Mouse (Mus musculus) lung, adult 2 months (tissue): ENCODE measurements around the gene Fam243. TPM values are rescaled to one million over a fixed set of nuclear protein-coding genes. Genes with fewer than 3 reads are reported as not detected.
A peak's percentile ranks its signal among the peaks of the same experiment; 100 is the strongest.

Experiments
- DNase-seq: peaks from one replicate; pipeline ENCODE4 v3.0.0; 2022
- H3K4me1 ChIP-seq: fragments of 200-500 bp; 2 replicates; pipeline ENCODE4 v1.6.1; 2011; ENCODE audit warnings: low read length; ENCODE audit not compliant: control insufficient read depth, insufficient read depth
- H3K4me3 ChIP-seq: fragments of 200-500 bp; replicated peaks from 2 replicates; pipeline ENCODE3; 2011; ENCODE audit warnings: low read depth, mild to moderate bottlenecking, control low read depth, low read length; ENCODE audit errors: extremely low read depth
- CTCF ChIP-seq: fragments of 200-500 bp; IDR thresholded peaks from 2 replicates; pipeline ENCODE4 v1.5.1; 2011; ENCODE audit warnings: mild to moderate bottlenecking, low read length, control low read depth; ENCODE audit not compliant: insufficient read depth
- POLR2A ChIP-seq: fragments of 200-500 bp; IDR thresholded peaks from 2 replicates; pipeline ENCODE4 v1.6.1; 2011; ENCODE audit warnings: low read depth, mild to moderate bottlenecking, control low read depth, low read length, borderline replicate concordance; ENCODE audit errors: extremely low read depth
- WGBS: fragments of 180-500 bp; shearing (Covaris S2); methylation state at CpG from one replicate; pipeline ENCODE4 v1.1.7; 2018; 5-methylcytosine and 5-hydroxymethylcytosine counted together
- polyA plus RNA-seq: library from polyadenylated mRNA; depleted of rRNA; stranded (reverse); fragments of >200 nt; gene quantifications from 2 replicates; pipeline ENCODE4 v1.2.3, GENCODE M21; 2012

The Fam243 gene
- polyA plus RNA-seq, 1 experiment, result not detected

DNA sequence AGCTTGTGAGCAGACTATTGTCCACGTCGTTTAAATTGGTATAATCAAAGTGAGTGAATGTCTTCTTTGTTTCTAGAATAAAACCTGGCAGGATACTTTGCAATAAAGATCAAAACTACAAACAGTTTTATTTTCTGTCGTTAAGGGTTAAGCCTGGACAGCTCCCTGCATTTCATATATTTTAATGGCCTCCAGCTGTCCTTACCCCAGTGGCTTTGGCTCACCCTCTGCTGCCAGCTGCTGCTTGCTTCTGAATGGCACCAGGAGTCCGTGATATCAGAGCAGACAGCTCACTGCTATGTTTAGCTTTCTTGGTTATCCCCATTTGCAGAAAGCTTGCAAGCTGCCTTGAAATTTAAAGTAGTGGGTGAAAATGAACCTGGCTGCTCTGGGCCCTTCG is 19.3 kb downstream of the Fam243 start:
- 29% methylated on average over 5 of the region's 5 CpGs for WGBS
- Histone ChIP-seq H3K4me3 (peak overlapping the region; percentile 84), H3K4me1 (peaks cover 6% of the 10 kb centered on the region; the same call in 1 of the 2 replicates)
- no peak for TF ChIP-seq CTCF
- TF ChIP-seq POLR2A, result no peak
- no peak for DNase-seq

DNA sequence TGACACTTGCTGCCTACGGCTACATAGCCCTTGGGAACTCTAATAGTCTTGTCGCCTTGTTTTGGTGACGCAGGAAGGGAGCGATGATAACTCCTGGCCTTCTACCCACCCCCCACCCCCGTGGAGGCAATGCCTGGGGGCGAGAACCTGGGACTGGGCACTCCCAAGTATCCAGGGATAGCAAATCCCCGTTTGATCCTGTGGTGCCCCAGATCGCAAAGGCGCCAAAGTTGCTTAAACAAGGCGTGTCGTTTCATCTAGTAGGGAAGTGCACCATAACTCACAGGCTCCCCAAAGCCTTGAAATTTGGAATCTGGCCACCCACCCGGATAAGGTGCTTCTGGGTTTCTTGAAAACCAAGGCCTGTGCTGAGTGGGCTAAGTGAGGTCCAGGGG is 19.8 kb downstream of the Fam243 start:
- no peak for TF ChIP-seq POLR2A
- no peak for TF ChIP-seq CTCF
- under 1% methylated on average over 12 of the region's 12 CpGs for WGBS
- Histone ChIP-seq H3K4me3 (peak overlapping the region; percentile 84), H3K4me1 (peaks cover 6% of the 10 kb centered on the region; the same call in 1 of the 2 replicates)
- no peak for DNase-seq

DNA sequence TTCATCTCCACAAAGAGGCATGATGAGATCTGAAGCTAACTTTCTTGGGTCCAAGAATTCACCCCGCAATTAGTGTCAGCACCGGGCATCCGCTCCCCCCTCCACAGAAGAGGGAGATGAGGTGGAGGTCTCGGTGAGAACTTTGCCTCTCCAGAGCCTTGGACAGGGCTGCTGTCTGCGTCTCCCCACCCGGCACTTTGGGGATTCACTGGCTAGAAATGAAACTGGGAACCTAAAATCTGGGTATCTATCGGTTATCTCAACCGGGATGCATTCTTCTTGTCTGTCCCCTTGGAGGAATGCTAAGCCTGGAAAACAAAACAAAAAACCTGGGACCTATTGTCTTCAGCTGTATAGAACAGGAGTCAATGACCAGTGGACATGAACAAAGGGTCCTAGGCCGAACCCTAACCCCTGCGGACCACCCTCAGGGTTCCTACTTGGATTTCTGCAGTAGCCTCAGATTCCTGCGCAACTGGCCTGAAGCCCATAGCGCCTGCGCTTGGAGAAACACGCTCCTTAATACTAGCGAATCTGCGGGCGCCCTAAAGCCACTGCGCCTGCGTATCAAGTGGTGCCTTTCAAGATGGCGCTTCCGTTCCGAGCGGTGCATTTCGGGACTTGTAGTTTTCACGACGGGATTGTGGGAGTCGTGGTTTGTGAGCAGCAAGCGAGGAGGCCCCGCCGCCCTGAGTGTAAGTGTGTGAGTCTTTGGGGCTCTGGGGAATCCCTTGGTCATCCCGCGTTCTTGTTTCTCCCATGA is 20.4 kb downstream of the Fam243 start, which contains the start of gene Smim11:
Gene Smim11, plus strand, starts transcription at position 638 of the 763 bp plus-strand sequence.
- peak; percentile 92 for DNase-seq
- 8% methylated on average over 32 of the region's 32 CpGs for WGBS
- peak within 1 kb of the TSS; percentile 84 for H3K4me3 ChIP-seq
- no peak for TF ChIP-seq CTCF
- peak; percentile 85 for TF ChIP-seq POLR2A
- peaks cover 6% of the 10 kb centered on the region; the same call in 1 of the 2 replicates for H3K4me1 ChIP-seq

- TF ChIP-seq CTCF (no peak), POLR2A (no peak)
- DNase-seq, result no peak
- H3K4me3 ChIP-seq, result no peak overlapping the region
- no peaks in the 10 kb centered on the region for H3K4me1 ChIP-seq
- 41% methylated on average over 2 of the region's 2 CpGs for WGBS
Observed at GRCm38 (mm10) chr16:92295328-92295727, 25.9 kb downstream of the Fam243 start.

DNA sequence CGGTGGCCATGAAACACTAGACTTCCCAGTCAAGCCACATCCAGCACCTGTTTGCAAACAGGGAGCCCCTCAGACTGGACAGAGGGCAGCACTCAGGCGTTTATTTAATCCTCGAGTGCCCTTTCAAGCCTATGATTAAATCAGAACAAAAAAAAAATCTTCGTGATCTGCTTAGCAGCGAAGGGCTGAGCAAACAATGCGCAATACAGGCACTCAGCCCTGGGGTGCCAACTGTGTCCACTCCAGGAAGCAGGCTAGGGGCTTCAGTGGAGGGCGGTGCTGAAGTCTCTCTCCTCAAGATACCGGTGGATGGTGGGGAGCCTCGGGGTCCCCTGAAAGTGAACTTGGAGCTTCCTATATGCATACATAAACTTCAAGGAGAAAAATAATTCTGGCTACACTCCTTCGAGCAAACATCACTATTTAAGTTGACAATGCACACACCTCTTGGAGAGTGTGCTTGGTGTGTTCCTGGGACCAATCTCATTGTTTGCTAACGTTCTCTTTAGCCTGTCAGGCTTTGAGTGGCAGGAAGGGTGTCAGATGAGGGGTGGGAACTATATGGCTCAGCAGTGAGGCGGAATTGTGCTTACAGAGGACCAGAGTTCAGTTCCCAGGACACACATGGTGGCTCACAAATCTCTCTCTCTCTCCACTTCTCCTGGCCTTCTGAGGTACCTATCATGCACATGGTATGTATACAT is 26.8 kb downstream of the Fam243 start:
- peak; percentile 31 for DNase-seq
- H3K4me3 ChIP-seq, result no peak overlapping the region
- H3K4me1 ChIP-seq, result no peaks in the 10 kb centered on the region
- WGBS, result 48% methylated on average over 12 of the region's 12 CpGs
- TF ChIP-seq CTCF (no peak), POLR2A (no peak)

DNA sequence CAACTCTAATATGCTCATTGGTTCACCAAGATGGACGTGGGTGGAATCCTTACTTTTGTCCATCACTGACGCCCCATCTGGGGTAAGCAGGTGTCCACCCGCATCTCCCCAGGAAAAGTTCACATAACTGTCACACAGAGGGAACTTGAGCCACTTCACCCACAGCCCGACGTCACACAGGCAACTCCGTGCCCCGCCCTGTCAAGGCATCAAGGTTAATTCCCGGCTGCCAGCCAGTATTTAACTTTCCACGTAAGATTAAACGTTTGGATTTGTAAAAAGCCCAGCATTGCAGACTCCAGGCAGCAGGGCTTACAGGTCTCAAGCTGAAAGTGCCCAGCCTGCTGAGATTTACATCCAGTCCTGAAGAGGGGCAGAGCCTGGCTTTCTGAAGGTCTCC is 29.1 kb downstream of the Fam243 start, which contains the start of gene Kcne2:
Gene Kcne2, plus strand, starts transcription at position 289 of the 400 bp plus-strand sequence.
- peak; percentile 37 for DNase-seq
- Histone ChIP-seq H3K4me1 (no peaks in the 10 kb centered on the region), H3K4me3 (peak within 1 kb of the TSS; percentile 44)
- TF ChIP-seq POLR2A, result no peak
- no peak for TF ChIP-seq CTCF
- 37% methylated on average over 10 of the region's 10 CpGs for WGBS

- Histone ChIP-seq H3K4me1 (peaks cover 2% of the 10 kb centered on the region; the same call in 1 of the 2 replicates), H3K4me3 (no peak overlapping the region)
- no peak for TF ChIP-seq CTCF
- TF ChIP-seq POLR2A, result no peak
- no peak for DNase-seq
Observed at GRCm38 (mm10) chr16:92290045-92290444, 31.2 kb downstream of the Fam243 start.

DNA sequence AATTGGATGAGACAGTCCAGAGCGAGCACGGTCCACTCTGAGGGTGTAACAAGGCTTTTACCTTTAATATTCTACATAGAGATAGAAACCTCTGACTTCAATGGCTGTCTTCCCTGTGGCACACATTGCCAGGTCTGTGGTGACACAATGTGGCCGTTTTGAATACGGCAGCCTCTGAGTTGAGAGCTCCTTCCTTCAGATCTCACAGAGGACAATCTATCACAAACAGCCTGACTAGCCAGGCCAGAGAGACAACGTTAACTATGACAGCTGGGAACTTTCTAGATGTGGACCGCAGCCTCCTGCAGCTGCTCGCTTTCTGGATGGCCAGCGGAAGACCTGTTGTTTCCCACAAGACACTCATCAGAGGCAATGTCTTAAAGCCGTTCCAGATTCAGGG is 32.5 kb downstream of the Fam243 start:
- 75% methylated on average over 9 of the region's 9 CpGs for WGBS
- no peak for DNase-seq
- H3K4me1 ChIP-seq, result peaks cover 2% of the 10 kb centered on the region; the same call in 1 of the 2 replicates

GRCm38 (mm10) chr16:92286609-92287008 is 34.6 kb downstream of the Fam243 start:
- 9% methylated on average over 7 of the region's 7 CpGs for WGBS
- no peak overlapping the region for H3K4me3 ChIP-seq
- no peak for TF ChIP-seq POLR2A
- peak; percentile 62 for TF ChIP-seq CTCF
- H3K4me1 ChIP-seq, result peaks cover 2% of the 10 kb centered on the region; the same call in 1 of the 2 replicates
- DNase-seq, result peak; percentile 87

More for the DNA sequence above, 32.5 kb downstream of the Fam243 start:
- no peak overlapping the region for H3K4me3 ChIP-seq
- TF ChIP-seq CTCF, result peak; percentile 29; the same call in 1 of the 2 replicates
- TF ChIP-seq POLR2A, result no peak

GRCm38 (mm10) chr16:92285068-92285467 is 36.2 kb downstream of the Fam243 start:
- no peak overlapping the region for H3K4me3 ChIP-seq
- WGBS, result 24% methylated on average over 10 of the region's 10 CpGs
- DNase-seq, result no peak
- peaks cover 2% of the 10 kb centered on the region; the same call in 1 of the 2 replicates for H3K4me1 ChIP-seq
- TF ChIP-seq CTCF (no peak), POLR2A (no peak)
